Mouse (Mus musculus) testis, adult 2 months (tissue): ENCODE measurements around the gene Tmem41b. TPM values are rescaled to one million over a fixed set of nuclear protein-coding genes. Genes with fewer than 3 reads are reported as not detected.
A peak's percentile ranks its signal among the peaks of the same experiment; 100 is the strongest.
"Not testable (repeated sequence)": the region's sequence is repeated elsewhere in the genome, so short reads cannot be mapped to it uniquely, and the experiment has no call there.

ENCODE experiments used
- H3K27ac ChIP-seq: fragments of 200-500 bp; 2 replicates; pipeline ENCODE4 v1.5.1; 2012; ENCODE audit warnings: low read depth, low read length; ENCODE audit not compliant: control insufficient read depth, insufficient read depth
- H3K27me3 ChIP-seq: fragments of 200-500 bp; 2 replicates; pipeline ENCODE4 v1.6.1; 2012; ENCODE audit warnings: mild to moderate bottlenecking, low read length, moderate library complexity; ENCODE audit not compliant: control insufficient read depth, insufficient read depth
- H3K36me3 ChIP-seq: fragments of 200-500 bp; 2 replicates; pipeline ENCODE4 v1.6.1; 2012; ENCODE audit warnings: mild to moderate bottlenecking, low read length; ENCODE audit not compliant: control insufficient read depth, insufficient read depth
- H3K4me1 ChIP-seq: fragments of 200-500 bp; 2 replicates; pipeline ENCODE4 v1.6.1; 2012; ENCODE audit warnings: low read length; ENCODE audit not compliant: control insufficient read depth, insufficient read depth
- H3K4me3 ChIP-seq: fragments of 200-500 bp; 2 replicates; pipeline ENCODE4 v1.5.1; 2012; ENCODE audit warnings: low read depth, mild to moderate bottlenecking, low read length, moderate library complexity, mixed read lengths; ENCODE audit not compliant: control insufficient read depth
- CTCF ChIP-seq: fragments of 200-500 bp; IDR thresholded peaks from 2 replicates; pipeline ENCODE4 v1.5.1; 2012; ENCODE audit warnings: low read depth, mild to moderate bottlenecking, inconsistent platforms, low read length, moderate library complexity; ENCODE audit not compliant: control insufficient read depth, insufficient read depth, insufficient replicate concordance
- POLR2A ChIP-seq: fragments of 200-500 bp; IDR thresholded peaks from 2 replicates; pipeline ENCODE4 v1.6.1; 2012; ENCODE audit warnings: low read depth, mild to moderate bottlenecking, inconsistent platforms, low read length, moderate library complexity; ENCODE audit not compliant: control insufficient read depth
- polyA plus RNA-seq: library from polyadenylated mRNA; depleted of rRNA; stranded (reverse); fragments of >200 nt; gene quantifications from 2 replicates; pipeline ENCODE4 v1.2.3, GENCODE M21; 2012

The Tmem41b gene
- polyA plus RNA-seq, 1 experiment: 54.8 TPM

- Histone ChIP-seq H3K4me3 (no peak overlapping the region), H3K27me3 (no peaks in the 10 kb centered on the region), H3K4me1 (peaks cover 4% of the 10 kb centered on the region), H3K27ac (no peak overlapping the region), H3K36me3 (no peaks in the 10 kb centered on the region)
- TF ChIP-seq POLR2A (no peak), CTCF (no peak)
These were observed 15.4 kb upstream of the Tmem41b start for GRCm38 (mm10) chr7:110002092-110002491.

- TF ChIP-seq POLR2A: no peak
- TF ChIP-seq CTCF: no peak
- H3K4me1 ChIP-seq: peaks cover 4% of the 10 kb centered on the region
- H3K27ac ChIP-seq: no peak overlapping the region
- no peaks in the 10 kb centered on the region for H3K36me3 ChIP-seq
- H3K27me3 ChIP-seq: no peaks in the 10 kb centered on the region
- H3K4me3 ChIP-seq: no peak overlapping the region
These were observed 11.7 kb upstream of the Tmem41b start for GRCm38 (mm10) chr7:109998388-109998787.

- Histone ChIP-seq H3K27me3 (no peaks in the 10 kb centered on the region), H3K36me3 (no peaks in the 10 kb centered on the region), H3K4me3 (no peak overlapping the region), H3K4me1 (no peaks in the 10 kb centered on the region), H3K27ac (no peak overlapping the region; the same call in 1 of the 2 replicates)
- TF ChIP-seq CTCF (no peak), POLR2A (no peak)
These were observed 6.6 kb upstream of the Tmem41b start for GRCm38 (mm10) chr7:109993157-109993959.

- Histone ChIP-seq H3K4me3 (no peak overlapping the region), H3K36me3 (no peaks in the 10 kb centered on the region), H3K27ac (no peak overlapping the region), H3K27me3 (no peaks in the 10 kb centered on the region), H3K4me1 (no peaks in the 10 kb centered on the region)
- no peak for TF ChIP-seq CTCF
- no peak for TF ChIP-seq POLR2A
These were observed 4.6 kb upstream of the Tmem41b start for GRCm38 (mm10) chr7:109991286-109991685.

GRCm38 (mm10) chr7:109986133-109986669 is 528 bp downstream of the Tmem41b start:
- Histone ChIP-seq H3K27ac (peak overlapping the region; percentile 93), H3K4me1 (no peaks in the 10 kb centered on the region), H3K27me3 (no peaks in the 10 kb centered on the region), H3K36me3 (peaks cover 2% of the 10 kb centered on the region; the same call in 1 of the 2 replicates), H3K4me3 (peak overlapping the region; percentile 94)
- TF ChIP-seq CTCF (no peak), POLR2A (peak; percentile 85)

GRCm38 (mm10) chr7:109985661-109986132 is 1.0 kb downstream of the Tmem41b start:
- no peak for TF ChIP-seq CTCF
- TF ChIP-seq POLR2A: no peak
- peaks cover 2% of the 10 kb centered on the region; the same call in 1 of the 2 replicates for H3K36me3 ChIP-seq
- H3K27me3 ChIP-seq: no peaks in the 10 kb centered on the region
- H3K4me3 ChIP-seq: peak overlapping the region; percentile 94
- no peaks in the 10 kb centered on the region for H3K4me1 ChIP-seq
- H3K27ac ChIP-seq: peak overlapping the region; percentile 93

GRCm38 (mm10) chr7:109984608-109985007 is 2.1 kb downstream of the Tmem41b start:
- H3K4me3 ChIP-seq, H3K36me3 ChIP-seq, H3K4me1 ChIP-seq, H3K27ac ChIP-seq, H3K27me3 ChIP-seq: not testable (repeated sequence)

GRCm38 (mm10) chr7:109977131-109977530 is 9.6 kb downstream of the Tmem41b start:
- H3K27me3 ChIP-seq, H3K36me3 ChIP-seq, H3K4me1 ChIP-seq: not testable (repeated sequence)

More at GRCm38 (mm10) chr7:109977131-109977530, 9.6 kb downstream of the Tmem41b start:
- H3K4me3 ChIP-seq, H3K27ac ChIP-seq: not testable (repeated sequence)
